Mouse (Mus musculus): ENCODE data around the gene Nln. TPM values are rescaled to one million over a fixed set of nuclear protein-coding genes. Genes with fewer than 3 reads are reported as not detected.

Nln gene
- polyA plus RNA-seq (2012; rRNA removed): 24.0 and 26.4 TPM in 2 replicates

GRCm38 (mm10) chr13:104109288-104109815 is at the start of gene Nln, which contains the start of gene Sgtb:
Nln (minus strand) TSS chr13:104109614.
Sgtb (plus strand) TSS chr13:104109741.

Other genes starting within 250 kb of the Nln start
- 29.1 and 29.6 TPM in 2 replicates for gene Erbin, start 189.1 kb downstream of the Nln start, polyA plus RNA-seq (2012; rRNA removed)
- 18.4 and 21.7 TPM in 2 replicates for gene Sgtb, start 127 bp upstream of the Nln start, polyA plus RNA-seq (2012; rRNA removed)
- 26.6 and 31.1 TPM in 2 replicates for gene Trappc13, start 68.9 kb upstream of the Nln start, polyA plus RNA-seq (2012; rRNA removed)
- gene Trim23, start 69.2 kb upstream of the Nln start, polyA plus RNA-seq (2012; rRNA removed): 22.7 and 24.7 TPM in 2 replicates
- gene Cenpk, start 119.0 kb upstream of the Nln start, polyA plus RNA-seq (2012; rRNA removed): 15.8 and 19.7 TPM in 2 replicates
- gene Ppwd1, start 119.2 kb upstream of the Nln start, polyA plus RNA-seq (2012; rRNA removed): 9.8 and 10.6 TPM in 2 replicates
- gene Adamts6, start 178.2 kb upstream of the Nln start, polyA plus RNA-seq (2012; rRNA removed): 7.0 and 8.5 TPM in 2 replicates

Measured in central nervous system, embryonic 14 days (tissue).